Mouse (Mus musculus): ENCODE data around the gene Slfn14.
A peak's percentile ranks its signal among the peaks of the same experiment; 100 is the strongest.
"Not testable (repeated sequence)": the region's sequence is repeated elsewhere in the genome, so short reads cannot be mapped to it uniquely, and the experiment has no call there.

Slfn14 gene

GRCm38 (mm10) chr11:83286566-83286965 is at the start of gene Slfn14:
Gene Slfn14 (minus strand): TSS chr11:83286726.
- no peak for DNase-seq

GRCm38 (mm10) chr11:83335826-83336225 is 49.3 kb upstream of the Slfn14 start:
- DNase-seq, result no peak

GRCm38 (mm10) chr11:83327427-83327826 is 40.9 kb upstream of the Slfn14 start:
- DNase-seq, result no peak

GRCm38 (mm10) chr11:83326692-83327091 is 40.2 kb upstream of the Slfn14 start:
- not testable (repeated sequence) for DNase-seq

GRCm38 (mm10) chr11:83319048-83319447 is 32.5 kb upstream of the Slfn14 start:
- no peak for DNase-seq

- DNase-seq, result no peak
These were observed 25.9 kb upstream of the Slfn14 start for GRCm38 (mm10) chr11:83312471-83312870.

- no peak for DNase-seq
These were observed 20.3 kb upstream of the Slfn14 start for GRCm38 (mm10) chr11:83306700-83307253.

GRCm38 (mm10) chr11:83304485-83304884 is 18.0 kb upstream of the Slfn14 start:
- no peak for DNase-seq

- no peak for DNase-seq
These were observed 17.2 kb upstream of the Slfn14 start for GRCm38 (mm10) chr11:83303751-83304150.

- peak; percentile 95 for DNase-seq
These were observed 16.2 kb upstream of the Slfn14 start, which contains the start of gene Pex12 for GRCm38 (mm10) chr11:83302526-83303251. Gene Pex12 (minus strand): TSS chr11:83302586.

- DNase-seq, result no peak
These were observed 15.6 kb upstream of the Slfn14 start for GRCm38 (mm10) chr11:83302124-83302523.

- DNase-seq, result peak; percentile 38
These were observed 14.9 kb upstream of the Slfn14 start for GRCm38 (mm10) chr11:83301431-83301831.

- DNase-seq, result peak; percentile 48
These were observed 13.2 kb upstream of the Slfn14 start for GRCm38 (mm10) chr11:83299724-83300123.

- peak; percentile 96 for DNase-seq
These were observed 12.0 kb upstream of the Slfn14 start, which contains the start of gene Ap2b1 for GRCm38 (mm10) chr11:83298225-83299195. Gene Ap2b1 (plus strand): TSS chr11:83299024.

- DNase-seq, result no peak
These were observed 11.3 kb upstream of the Slfn14 start for GRCm38 (mm10) chr11:83297816-83298215.

- DNase-seq, result no peak
These were observed 7.6 kb upstream of the Slfn14 start for GRCm38 (mm10) chr11:83294133-83294532.

- DNase-seq, result no peak
These were observed 6.7 kb upstream of the Slfn14 start for GRCm38 (mm10) chr11:83293182-83293581.

GRCm38 (mm10) chr11:83292251-83292587 is 5.7 kb upstream of the Slfn14 start:
- no peak for DNase-seq

GRCm38 (mm10) chr11:83291375-83292250 is 5.1 kb upstream of the Slfn14 start:
- DNase-seq, result peak; percentile 97

- DNase-seq, result no peak
These were observed 3.1 kb upstream of the Slfn14 start for GRCm38 (mm10) chr11:83289633-83290032.

- no peak for DNase-seq
These were observed 2.5 kb upstream of the Slfn14 start for GRCm38 (mm10) chr11:83289036-83289435.

GRCm38 (mm10) chr11:83285627-83286026 is 899 bp downstream of the Slfn14 start:
- no peak for DNase-seq
